Mouse (Mus musculus) liver, postnatal 0 days (tissue): ENCODE results near the gene Kctd12.

Source experiments
- CTCF ChIP-seq: sonication (generic); IDR thresholded peaks from 2 replicates; pipeline ENCODE4 v1.5.1; 2016; ENCODE audit warnings: antibody characterized with exemption, low read depth
- EP300 ChIP-seq: IDR thresholded peaks from 2 replicates; pipeline ENCODE4 v1.6.1; 2016; ENCODE audit warnings: antibody characterized with exemption, low read depth, mild to moderate bottlenecking

- TF ChIP-seq CTCF (no peak), EP300 (no peak)
These were observed 46.8 kb upstream of the Kctd12 start for GRCm38 (mm10) chr14:103029203-103029602.
